Mouse (Mus musculus): ENCODE measurements around the gene Gm14440.
"Not testable (repeated sequence)": the region's sequence is repeated elsewhere in the genome, so short reads cannot be mapped to it uniquely, and the experiment has no call there.

The Gm14440 gene

GRCm38 (mm10) chr2:175274825-175275224 is at the start of gene Gm14440:
TSS of gene Gm14440 (plus strand) at chr2:175275125.
- not testable (repeated sequence) for DNase-seq
